ENCODE assay signal across 13 mouse cellular contexts in genomic region chr7:73745903-73746302, GRCm38 (mm10). TPM values are rescaled to one million over a fixed set of nuclear protein-coding genes. Genes with fewer than 3 reads are reported as not detected.
DNase-seq lines count a peak whose midpoint lies in the region; ATAC-seq and TF ChIP-seq lines count a peak whose summit lies in the region.
"Had no signal": no experiment of that assay in that cellular context is flagged by ENCODE, and none has a peak within 500 bp of the region (broad histone marks: within the 10 kb centered on the region; RNA-seq: fewer than 3 reads in every experiment).

No protein-coding gene starts in this region.

- no peak for TF ChIP-seq POLR2A in heart, adult 2 months (IDR thresholded peaks at IDR 0.05; ENCODE audit: insufficient read depth, low read depth, low read length)
- TF ChIP-seq POLR2A in brain, embryonic 14.5 days (IDR thresholded peaks at IDR 0.05; ENCODE audit: borderline replicate concordance, extremely low read depth, insufficient read depth, insufficient read length, poor library complexity, severe bottlenecking) = no peak

- H3K9ac ChIP-seq in heart, adult 2 months (ENCODE audit: low read depth, low read length) = peak overlapping the region; percentile 31; the same call in 1 of the 2 replicates
- no peak overlapping the region for H3K9ac ChIP-seq in lung, postnatal 0 days (replicated peaks; ENCODE audit: low read depth)
- H3K9ac ChIP-seq: neural tube, embryonic 13.5 days had no signal

- intact Hi-C loops in heart, adult 2 months (cut with DNase I) = loop anchor here (10.0 kb wide), 1 partner anchor 211 kb away; no protein-coding TSS in a partner anchor
- intact Hi-C loops in heart, postnatal 25 days (cut with DNase I) = no loop called here
- intact Hi-C loops in heart, postnatal 10 days (cut with DNase I) = loop anchor here (10.0 kb wide), 1 partner anchor 221 kb away; no protein-coding TSS in a partner anchor

- peak overlapping the region; percentile 67 for H3K27ac ChIP-seq in heart, adult 2 months
- peak overlapping the region; percentile 83 for H3K27ac ChIP-seq in lung, postnatal 0 days (ENCODE audit: low read length)
- H3K27ac ChIP-seq: midbrain, embryonic 10.5 days; neural tube, embryonic 13.5 days had no signal

- H3K9me3 ChIP-seq in lung, postnatal 0 days (ENCODE audit: low read length) = no peaks in the 10 kb centered on the region
- H3K9me3 ChIP-seq: midbrain, embryonic 10.5 days; neural tube, embryonic 13.5 days had no signal

- H3K4me3 ChIP-seq in heart, adult 2 months = no peak overlapping the region
- no peak overlapping the region for H3K4me3 ChIP-seq in lung, postnatal 0 days (ENCODE audit: low read depth, low read length)
- H3K4me3 ChIP-seq: midbrain, embryonic 10.5 days; neural tube, embryonic 13.5 days had no signal

- H3K4me1 ChIP-seq in heart, adult 2 months (ENCODE audit: control insufficient read depth, insufficient read depth, low read length) = peaks cover 4% of the 10 kb centered on the region; the same call in 1 of the 2 replicates
- H3K4me1 ChIP-seq in lung, postnatal 0 days (ENCODE audit: insufficient read depth, low read depth, low read length) = peaks cover 12% of the 10 kb centered on the region; the same call in 1 of the 2 replicates

- TF ChIP-seq CTCF in heart, adult 2 months (IDR thresholded peaks at IDR 0.05) = no peak
- TF ChIP-seq CTCF in brain, embryonic 14.5 days (IDR thresholded peaks at IDR 0.05; ENCODE audit: borderline replicate concordance, extremely low read depth, insufficient read depth, insufficient read length) = no peak
- no peak for TF ChIP-seq CTCF in lung, postnatal 0 days (IDR thresholded peaks at IDR 0.05)

- whole genome bisulfite sequencing in heart, adult 2 months = 48% methylated on average over 5 of the region's 5 CpGs
- 54% methylated on average over 5 of the region's 5 CpGs for WGBS in lung, postnatal 0 days

- no peaks in the 10 kb centered on the region for H3K27me3 ChIP-seq in heart, adult 2 months (ENCODE audit: control insufficient read depth, insufficient read depth, low read length)
- H3K27me3 ChIP-seq in lung, postnatal 0 days (replicated peaks; ENCODE audit: insufficient read depth, low read length) = no peaks in the 10 kb centered on the region

- no peak overlapping the region for H3K4me2 ChIP-seq in lung, postnatal 0 days (replicated peaks; ENCODE audit: low read depth, low read length)
- H3K4me2 ChIP-seq: liver, embryonic 11.5 days; neural tube, embryonic 13.5 days had no signal

- ATAC-seq in lung, postnatal 0 days = no peak
- ATAC-seq: inflammation-experienced regulatory T-cells, adult 6 months had no signal

- no peak for TF ChIP-seq EP300 in heart, adult 2 months (IDR thresholded peaks at IDR 0.05; ENCODE audit: insufficient read depth, low read depth, low read length)
- no peak for TF ChIP-seq EP300 in lung, postnatal 0 days (IDR thresholded peaks at IDR 0.05)

- peaks cover 2% of the 10 kb centered on the region; the same call in 1 of the 2 replicates for H3K36me3 ChIP-seq in heart, adult 2 months (ENCODE audit: control insufficient read depth, insufficient read depth, low read length)
- no peaks in the 10 kb centered on the region for H3K36me3 ChIP-seq in lung, postnatal 0 days (ENCODE audit: insufficient read depth, low read length)
- H3K36me3 ChIP-seq: midbrain, embryonic 10.5 days; neural tube, embryonic 13.5 days had no signal

- peak in 1 of 2 experiments; percentile 36 for DNase-seq in heart, adult 2 months
- DNase-seq in heart, postnatal 25 days (ENCODE audit: low spot score) = no peak
- peak; percentile 32 for DNase-seq in brain, embryonic 14.5 days (ENCODE audit: low read depth)
- DNase-seq in heart, postnatal 10 days = peak; percentile 51 to 65
- peak; percentile 51 for DNase-seq in lung, postnatal 0 days (ENCODE audit: low spot score)
- DNase-seq in layer of hippocampus, adult 9-11 months = no peak
- no peak for DNase-seq in thymus, postnatal 10 days (ENCODE audit: low spot score in 2 of 2)
- no peak for DNase-seq in adrenal gland, postnatal 10 days
- DNase-seq: B cell, adult 2 months had no signal

- no peaks in the 10 kb centered on the region for H3K79me2 ChIP-seq in heart, adult 2 months (replicated peaks; ENCODE audit: control insufficient read depth, insufficient read depth, low read length)

RNA-seq across cellular contexts. Expression of gene Fam174b, which starts 5.8 kb away (rescaled TPM):
- 100 to 1,000 TPM; 175 to 193 TPM for total RNA-seq in heart, adult 2 months (2021)
- polyA plus RNA-seq in heart, adult 2 months (2012; rRNA removed) = 149 and 207 TPM in 2 replicates
- total RNA-seq in heart, postnatal 25 days (2021) = 100 to 1,000 TPM; 173 to 176 TPM
- polyA plus RNA-seq in brain, embryonic 14.5 days (2012; rRNA removed) = 15.5 and 23.7 TPM in 2 replicates
- total RNA-seq in heart, postnatal 10 days (2021) = 100 to 1,000 TPM; 123 to 153 TPM
- polyA plus RNA-seq in lung, postnatal 0 days (2015; fragmentation: Nextera tagmentation; extraction: Ambion mirVana) = 116 and 147 TPM in 2 replicates
- total RNA-seq in adrenal gland, postnatal 10 days (2021) = 10 to 100 TPM; 12.1 to 12.7 TPM

Comparison
In these comparisons a context has a peak if more than half of its experiments do, and no peak if none do; other contexts are left out.
1. DNase-seq: peak in brain, embryonic 14.5 days (single experiment), heart, postnatal 10 days (2 of 2) and lung, postnatal 0 days (single experiment); none in heart, postnatal 25 days (single experiment), layer of hippocampus, adult 9-11 months (single experiment), thymus, postnatal 10 days (0 of 2) and adrenal gland, postnatal 10 days (single experiment).
2. RNA of gene Fam174b, which starts 5.8 kb away (total RNA-seq): 175 to 193 TPM in heart, adult 2 months, 173 to 176 TPM in heart, postnatal 25 days and 123 to 153 TPM in heart, postnatal 10 days; 12.1 to 12.7 TPM in adrenal gland, postnatal 10 days; every median in the first group is over 4 times any median in the second.